Mouse (Mus musculus) liver, adult 2 months (tissue): ENCODE data around the gene Abhd12b. TPM values are rescaled to one million over a fixed set of nuclear protein-coding genes. Genes with fewer than 3 reads are reported as not detected.
"Not testable (repeated sequence)": the region's sequence is repeated elsewhere in the genome, so short reads cannot be mapped to it uniquely, and the experiment has no call there.

ENCODE experiments used
- DNase-seq: peaks from one replicate; pipeline ENCODE4 v3.0.0-alpha.2; 2011; ENCODE audit warnings: low read depth, low spot score; ENCODE audit errors: extremely low read depth
- H3K27ac ChIP-seq: fragments of 200-500 bp; replicated peaks from 2 replicates; pipeline ENCODE4 v1.5.1; 2012; ENCODE audit warnings: low read depth, mild to moderate bottlenecking, control low read depth, inconsistent platforms, low read length; ENCODE audit not compliant: insufficient read depth
- H3K27me3 ChIP-seq: fragments of 200-500 bp; 2 replicates; pipeline ENCODE4 v1.6.1; 2012; ENCODE audit warnings: mild to moderate bottlenecking, moderate library complexity, low read length, inconsistent platforms; ENCODE audit not compliant: control insufficient read depth, insufficient read depth
- H3K36me3 ChIP-seq: fragments of 200-500 bp; 2 replicates; pipeline ENCODE4 v1.6.1; 2012; ENCODE audit warnings: low read length, inconsistent platforms; ENCODE audit not compliant: control insufficient read depth, insufficient read depth
- H3K4me1 ChIP-seq: fragments of 200-500 bp; 2 replicates; pipeline ENCODE4 v1.6.1; 2011; ENCODE audit warnings: low read length; ENCODE audit not compliant: control insufficient read depth, insufficient read depth
- H3K4me3 ChIP-seq: fragments of 200-500 bp; 2 replicates; pipeline ENCODE4 v1.5.1; 2011; ENCODE audit warnings: low read depth, mild to moderate bottlenecking, control low read depth, low read length, moderate library complexity; ENCODE audit not compliant: insufficient read depth
- H3K79me2 ChIP-seq: fragments of 200-500 bp; 2 replicates; pipeline ENCODE4 v1.6.1; 2012; ENCODE audit warnings: inconsistent platforms, mild to moderate bottlenecking, low read length, moderate library complexity; ENCODE audit not compliant: control insufficient read depth, insufficient read depth
- H3K9ac ChIP-seq: fragments of 200-500 bp; 2 replicates; pipeline ENCODE4 v1.6.1; 2012; ENCODE audit warnings: low read depth, mild to moderate bottlenecking, control low read depth, inconsistent platforms, low read length
- CTCF ChIP-seq: fragments of 200-500 bp; IDR thresholded peaks from 2 replicates; pipeline ENCODE4 v1.5.1; 2011; ENCODE audit warnings: low read depth, low read length, control low read depth
- POLR2A ChIP-seq: fragments of 200-500 bp; IDR thresholded peaks from 2 replicates; pipeline ENCODE4 v1.6.1; 2011; ENCODE audit warnings: low read length, control low read depth; ENCODE audit not compliant: insufficient read depth; ENCODE audit errors: extremely low read depth
- WGBS: fragments of 180-500 bp; shearing (Covaris S2); methylation state at CpG from one replicate; pipeline ENCODE4 v1.1.7; 2018; 5-methylcytosine and 5-hydroxymethylcytosine counted together
- polyA plus RNA-seq: library from polyadenylated mRNA; depleted of rRNA; stranded (reverse); fragments of >200 nt; gene quantifications from 2 replicates; pipeline ENCODE4 v1.2.3, GENCODE M21; 2012
- total RNA-seq: library from RNA; depleted of rRNA; stranded (reverse); fragments of >200 nt; gene quantifications from 2 replicates; pipeline ENCODE4 v1.2.3, GENCODE M21; 2014

The Abhd12b gene
- total and polyA plus RNA-seq, 2 experiments: not detected

DNA sequence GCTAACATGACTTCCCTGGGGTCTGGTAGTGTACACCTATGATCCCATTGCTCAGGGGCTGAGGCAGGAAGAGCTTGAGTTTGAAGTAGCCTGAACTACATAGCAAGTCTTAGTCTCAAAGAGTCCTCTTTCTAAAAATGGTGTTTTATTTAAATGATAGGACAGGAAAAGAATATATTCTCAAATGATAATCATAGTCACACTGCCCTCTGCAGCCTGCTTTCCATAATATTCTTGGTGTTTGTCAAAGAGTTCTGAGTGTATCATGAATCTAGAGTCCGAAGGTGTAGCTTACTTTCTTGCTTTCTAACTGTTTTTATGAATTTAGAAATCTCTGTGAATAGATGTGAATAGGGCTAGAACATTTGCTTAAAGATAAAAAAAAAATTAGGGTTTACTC, 16.0 kb downstream of the Abhd12b start:
- no peaks in the 10 kb centered on the region for H3K27me3 ChIP-seq
- no peak for TF ChIP-seq CTCF
- TF ChIP-seq POLR2A: no peak
- H3K79me2 ChIP-seq: no peaks in the 10 kb centered on the region
- H3K9ac ChIP-seq: no peak overlapping the region
- no peaks in the 10 kb centered on the region for H3K36me3 ChIP-seq
- no peak overlapping the region for H3K4me3 ChIP-seq
- H3K27ac ChIP-seq: no peak overlapping the region
- H3K4me1 ChIP-seq: no peaks in the 10 kb centered on the region
- no peak for DNase-seq
- 89% methylated on average over 1 of the region's 1 CpGs for WGBS

DNA sequence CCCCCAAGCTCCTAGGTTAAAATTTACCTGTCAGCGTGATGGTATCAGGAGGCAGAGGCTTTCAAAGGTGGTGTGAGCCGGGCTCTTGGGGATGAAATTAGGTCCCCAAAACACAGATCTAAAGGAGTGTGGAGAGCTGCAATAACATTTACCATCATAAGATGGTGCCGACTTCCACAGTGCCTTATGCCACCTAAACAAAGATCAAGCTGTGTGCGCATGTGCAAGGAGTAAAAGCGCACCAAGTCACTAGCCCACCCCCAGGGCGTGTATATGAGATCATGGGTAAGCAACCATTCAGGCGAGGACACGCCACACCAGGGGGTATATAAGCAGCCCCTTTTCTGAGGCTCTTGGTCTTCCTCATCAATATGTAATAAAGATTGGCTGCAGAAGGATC, 29.6 kb downstream of the Abhd12b start:
- H3K4me3 ChIP-seq, H3K27ac ChIP-seq, H3K9ac ChIP-seq, H3K36me3 ChIP-seq, H3K79me2 ChIP-seq, DNase-seq, H3K4me1 ChIP-seq, H3K27me3 ChIP-seq: not testable (repeated sequence)
- 94% methylated on average over 8 of the region's 8 CpGs for WGBS

DNA sequence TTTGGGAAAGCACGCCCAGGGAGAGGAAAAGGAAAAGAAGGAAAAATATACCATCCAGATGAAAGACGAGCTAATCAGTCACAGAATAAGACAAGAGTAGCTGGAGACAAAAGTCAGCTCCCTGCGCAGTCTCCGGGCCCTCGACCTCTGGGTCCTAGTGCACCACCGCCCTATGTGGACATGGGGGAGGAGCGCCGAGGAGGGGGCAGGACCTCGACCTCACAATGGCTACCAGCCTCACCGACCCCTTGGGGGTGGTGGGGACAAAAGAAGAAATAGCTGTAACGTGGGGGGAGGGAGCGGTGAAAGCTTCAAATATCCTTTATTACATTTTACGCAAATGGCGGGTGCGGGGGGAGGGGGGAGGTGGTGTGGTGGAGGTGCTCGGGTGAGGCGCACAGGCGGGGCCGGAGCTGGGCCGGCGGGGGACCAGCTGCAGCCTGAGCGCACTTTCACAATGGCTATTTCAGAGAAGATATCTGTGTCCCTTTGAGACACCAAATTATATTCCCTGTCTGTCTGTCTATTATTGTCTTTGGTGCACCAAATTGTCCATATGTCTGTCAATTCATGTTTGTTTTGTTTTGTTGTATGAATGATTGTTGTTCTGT, 30.3 kb downstream of the Abhd12b start:
- no peak overlapping the region for H3K27ac ChIP-seq
- DNase-seq: no peak
- H3K4me3 ChIP-seq: no peak overlapping the region
- H3K27me3 ChIP-seq: no peaks in the 10 kb centered on the region
- H3K79me2 ChIP-seq: no peaks in the 10 kb centered on the region
- no peak overlapping the region for H3K9ac ChIP-seq
- WGBS: 91% methylated on average over 22 of the region's 22 CpGs
- no peaks in the 10 kb centered on the region for H3K4me1 ChIP-seq
- H3K36me3 ChIP-seq: peaks cover 9% of the 10 kb centered on the region; the same call in 1 of the 2 replicates
- no peak for TF ChIP-seq CTCF
- no peak for TF ChIP-seq POLR2A

DNA sequence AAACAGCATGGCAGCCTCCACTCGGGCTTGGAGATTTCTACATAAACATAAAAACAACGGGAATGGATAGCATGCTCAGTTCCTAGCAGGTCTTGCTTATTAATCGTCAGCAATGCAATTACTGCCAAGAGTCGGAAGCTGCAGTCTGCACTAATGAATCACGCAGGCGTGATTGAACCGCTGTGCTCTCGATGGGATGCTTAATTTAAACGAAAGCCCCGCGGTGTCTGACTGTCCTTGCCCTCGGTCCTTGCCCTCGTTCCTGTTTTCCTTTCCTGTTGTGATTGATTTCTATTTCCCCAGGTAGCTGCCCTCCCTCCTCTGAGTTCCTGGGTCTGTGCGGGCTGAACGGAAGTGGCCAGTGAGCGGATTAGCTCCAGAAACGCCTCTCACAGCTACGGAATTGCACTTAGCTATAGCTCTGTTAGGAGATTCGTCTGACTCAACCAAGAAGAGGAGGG, 38.4 kb downstream of the Abhd12b start:
- no peaks in the 10 kb centered on the region for H3K27me3 ChIP-seq
- peaks cover 7% of the 10 kb centered on the region for H3K4me1 ChIP-seq
- no peak for DNase-seq
- TF ChIP-seq CTCF (no peak), POLR2A (no peak)
- WGBS: 67% methylated on average over 19 of the region's 19 CpGs
- H3K9ac ChIP-seq: no peak overlapping the region
- no peaks in the 10 kb centered on the region for H3K79me2 ChIP-seq
- H3K4me3 ChIP-seq: no peak overlapping the region
- H3K27ac ChIP-seq: no peak overlapping the region
- peaks cover 70% of the 10 kb centered on the region for H3K36me3 ChIP-seq

DNA sequence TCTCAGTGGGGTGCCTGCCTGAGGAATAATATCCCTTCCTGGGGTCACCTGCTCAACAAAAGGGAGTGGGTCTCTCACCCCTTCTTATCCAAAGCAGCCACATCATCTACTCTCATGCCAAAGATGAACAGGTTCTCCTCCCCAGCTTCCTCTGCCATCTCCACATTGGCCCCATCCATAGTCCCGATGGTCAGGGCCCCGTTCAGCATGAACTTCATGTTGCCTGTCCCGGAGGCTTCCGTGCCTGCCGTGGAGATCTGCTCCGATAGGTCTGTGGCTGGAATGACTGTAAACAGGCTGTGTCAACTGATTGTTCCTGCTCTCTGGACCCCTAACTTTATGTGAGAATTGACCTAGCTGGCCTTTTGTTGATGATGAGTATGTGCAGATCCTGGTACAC, 41.5 kb downstream of the Abhd12b start:
- 94% methylated on average over 6 of the region's 6 CpGs for WGBS
- DNase-seq: no peak
- no peak for TF ChIP-seq POLR2A
- no peak for TF ChIP-seq CTCF
- no peak overlapping the region for H3K27ac ChIP-seq
- H3K9ac ChIP-seq: no peak overlapping the region
- H3K27me3 ChIP-seq: no peaks in the 10 kb centered on the region
- no peak overlapping the region for H3K4me3 ChIP-seq
- no peaks in the 10 kb centered on the region for H3K79me2 ChIP-seq
- peaks cover 11% of the 10 kb centered on the region for H3K4me1 ChIP-seq
- H3K36me3 ChIP-seq: peaks cover 77% of the 10 kb centered on the region

DNA sequence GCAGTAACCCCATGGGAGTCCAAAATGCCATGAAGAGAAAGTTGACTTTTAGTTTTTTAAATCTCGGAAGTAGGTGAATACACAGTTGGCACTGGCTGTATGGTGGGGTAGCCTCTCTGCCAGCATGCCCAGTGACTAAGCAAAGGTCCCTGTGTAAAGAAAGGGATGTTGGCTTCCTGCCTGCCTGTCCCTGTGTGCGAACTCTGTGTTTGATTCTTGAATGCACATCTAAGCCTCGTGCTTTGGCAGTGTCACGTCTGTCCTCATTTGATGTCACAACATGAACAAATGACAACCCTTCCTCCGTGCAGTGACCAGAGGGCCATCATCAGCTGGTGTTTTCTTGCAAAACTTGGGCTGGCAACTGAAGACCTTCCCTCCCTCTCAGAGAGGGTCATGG, 42.4 kb downstream of the Abhd12b start:
- Histone ChIP-seq H3K79me2 (no peaks in the 10 kb centered on the region), H3K4me1 (peaks cover 11% of the 10 kb centered on the region), H3K27me3 (no peaks in the 10 kb centered on the region), H3K27ac (peak overlapping the region; percentile 35; the same call in 1 of the 2 replicates), H3K4me3 (no peak overlapping the region), H3K9ac (no peak overlapping the region), H3K36me3 (peaks cover 75% of the 10 kb centered on the region)
- TF ChIP-seq POLR2A (no peak), CTCF (no peak)
- 18% methylated on average over 5 of the region's 5 CpGs for WGBS
- DNase-seq: peak; percentile 96
